Mouse (Mus musculus): Measurements from ENCODE around the gene Actr10. TPM values are rescaled to one million over a fixed set of nuclear protein-coding genes. Genes with fewer than 3 reads are reported as not detected.

Actr10 gene
- 232 and 257 TPM in 2 replicates for polyA plus RNA-seq (2014; fragmentation: Nextera tagmentation; extraction: Ambion mirVana)

- peak; percentile 99 for ATAC-seq (ENCODE audit: insufficient read depth)
- TF ChIP-seq CTCF (IDR thresholded peaks at IDR 0.05; ENCODE audit: low read depth) = no peak
- under 1% methylated on average over 59 of the region's 59 CpGs for WGBS
- Histone ChIP-seq H3K27ac (ENCODE audit: low read depth) (peak within 1 kb of the TSS; percentile 92), H3K27me3 (ENCODE audit: insufficient read depth, low read length) (no peaks in the 10 kb centered on the region), H3K4me2 (peak within 1 kb of the TSS; percentile 69), H3K4me1 (ENCODE audit: insufficient read depth) (no peaks in the 10 kb centered on the region), H3K9me3 (ENCODE audit: low read depth, low read length) (no peaks in the 10 kb centered on the region), H3K36me3 (ENCODE audit: insufficient read depth) (peaks cover 24% of the 10 kb centered on the region), H3K9ac (peak within 1 kb of the TSS; percentile 89), H3K4me3 (ENCODE audit: low read depth, low read length) (peak within 1 kb of the TSS; percentile 88)
- DNase-seq = peak; percentile 94
Observed at GRCm38 (mm10) chr12:70937571-70938384, at the start of gene Actr10. TSS of gene Actr10 (plus strand) at chr12:70937857.

- Histone ChIP-seq H3K4me3 (ENCODE audit: low read depth, low read length) (no peak overlapping the region), H3K27me3 (ENCODE audit: insufficient read depth, low read length) (no peaks in the 10 kb centered on the region), H3K4me2 (no peak overlapping the region), H3K9ac (no peak overlapping the region), H3K9me3 (ENCODE audit: low read depth, low read length) (no peaks in the 10 kb centered on the region), H3K27ac (ENCODE audit: low read depth) (no peak overlapping the region), H3K36me3 (ENCODE audit: insufficient read depth) (peaks cover 66% of the 10 kb centered on the region), H3K4me1 (ENCODE audit: insufficient read depth) (no peaks in the 10 kb centered on the region)
- no peak for DNase-seq
- WGBS = 75% methylated on average over 5 of the region's 5 CpGs
- ATAC-seq (ENCODE audit: insufficient read depth) = no peak
- TF ChIP-seq CTCF (IDR thresholded peaks at IDR 0.05; ENCODE audit: low read depth) = no peak
Observed at GRCm38 (mm10) chr12:70890405-70890804, 47.3 kb upstream of the Actr10 start.

- Histone ChIP-seq H3K9ac (no peak overlapping the region), H3K4me2 (no peak overlapping the region), H3K27me3 (ENCODE audit: insufficient read depth, low read length) (no peaks in the 10 kb centered on the region), H3K4me1 (ENCODE audit: insufficient read depth) (no peaks in the 10 kb centered on the region), H3K27ac (ENCODE audit: low read depth) (no peak overlapping the region), H3K9me3 (ENCODE audit: low read depth, low read length) (no peaks in the 10 kb centered on the region), H3K4me3 (ENCODE audit: low read depth, low read length) (no peak overlapping the region), H3K36me3 (ENCODE audit: insufficient read depth) (peaks cover 63% of the 10 kb centered on the region)
- 89% methylated on average over 8 of the region's 8 CpGs for WGBS
- no peak for DNase-seq
- TF ChIP-seq CTCF (IDR thresholded peaks at IDR 0.05; ENCODE audit: low read depth) = no peak
- ATAC-seq (ENCODE audit: insufficient read depth) = no peak
Observed at GRCm38 (mm10) chr12:70890874-70891470, 46.7 kb upstream of the Actr10 start.

GRCm38 (mm10) chr12:70895275-70895674 is 42.4 kb upstream of the Actr10 start:
- no peak for TF ChIP-seq CTCF (IDR thresholded peaks at IDR 0.05; ENCODE audit: low read depth)
- H3K4me3 ChIP-seq (ENCODE audit: low read depth, low read length) = no peak overlapping the region
- H3K27me3 ChIP-seq (ENCODE audit: insufficient read depth, low read length) = no peaks in the 10 kb centered on the region
- 87% methylated on average over 7 of the region's 7 CpGs for WGBS
- no peak overlapping the region for H3K9ac ChIP-seq
- H3K4me1 ChIP-seq (ENCODE audit: insufficient read depth) = no peaks in the 10 kb centered on the region
- no peak overlapping the region for H3K27ac ChIP-seq (ENCODE audit: low read depth)
- DNase-seq = no peak
- no peaks in the 10 kb centered on the region for H3K9me3 ChIP-seq (ENCODE audit: low read depth, low read length)
- H3K36me3 ChIP-seq (ENCODE audit: insufficient read depth) = peaks cover 88% of the 10 kb centered on the region
- no peak overlapping the region for H3K4me2 ChIP-seq
- no peak for ATAC-seq (ENCODE audit: insufficient read depth)

GRCm38 (mm10) chr12:70896068-70896467 is 41.6 kb upstream of the Actr10 start:
- Histone ChIP-seq H3K27ac (ENCODE audit: low read depth) (no peak overlapping the region), H3K36me3 (ENCODE audit: insufficient read depth) (peaks cover 80% of the 10 kb centered on the region), H3K4me3 (ENCODE audit: low read depth, low read length) (no peak overlapping the region), H3K4me1 (ENCODE audit: insufficient read depth) (no peaks in the 10 kb centered on the region), H3K4me2 (no peak overlapping the region), H3K9ac (no peak overlapping the region), H3K27me3 (ENCODE audit: insufficient read depth, low read length) (no peaks in the 10 kb centered on the region), H3K9me3 (ENCODE audit: low read depth, low read length) (no peaks in the 10 kb centered on the region)
- no peak for TF ChIP-seq CTCF (IDR thresholded peaks at IDR 0.05; ENCODE audit: low read depth)
- WGBS = 85% methylated on average over 10 of the region's 10 CpGs
- no peak for DNase-seq
- no peak for ATAC-seq (ENCODE audit: insufficient read depth)

- Histone ChIP-seq H3K27me3 (ENCODE audit: insufficient read depth, low read length) (no peaks in the 10 kb centered on the region), H3K9me3 (ENCODE audit: low read depth, low read length) (no peaks in the 10 kb centered on the region), H3K9ac (no peak overlapping the region), H3K4me2 (no peak overlapping the region), H3K36me3 (ENCODE audit: insufficient read depth) (peaks cover 71% of the 10 kb centered on the region), H3K4me1 (ENCODE audit: insufficient read depth) (no peaks in the 10 kb centered on the region), H3K27ac (ENCODE audit: low read depth) (no peak overlapping the region), H3K4me3 (ENCODE audit: low read depth, low read length) (no peak overlapping the region)
- peak; percentile 60 for TF ChIP-seq CTCF (IDR thresholded peaks at IDR 0.05; ENCODE audit: low read depth)
- DNase-seq (peak; percentile 57), ATAC-seq (ENCODE audit: insufficient read depth) (no peak)
- WGBS = 78% methylated on average over 8 of the region's 8 CpGs
Observed at GRCm38 (mm10) chr12:70897434-70897833, 40.2 kb upstream of the Actr10 start.

GRCm38 (mm10) chr12:70898450-70898849 is 39.2 kb upstream of the Actr10 start:
- Histone ChIP-seq H3K9ac (no peak overlapping the region), H3K4me3 (ENCODE audit: low read depth, low read length) (no peak overlapping the region), H3K27me3 (ENCODE audit: insufficient read depth, low read length) (no peaks in the 10 kb centered on the region), H3K4me2 (no peak overlapping the region), H3K36me3 (ENCODE audit: insufficient read depth) (peaks cover 67% of the 10 kb centered on the region), H3K4me1 (ENCODE audit: insufficient read depth) (no peaks in the 10 kb centered on the region), H3K27ac (ENCODE audit: low read depth) (no peak overlapping the region), H3K9me3 (ENCODE audit: low read depth, low read length) (no peaks in the 10 kb centered on the region)
- TF ChIP-seq CTCF (IDR thresholded peaks at IDR 0.05; ENCODE audit: low read depth) = peak; percentile 42
- DNase-seq = peak; percentile 40
- ATAC-seq (ENCODE audit: insufficient read depth) = no peak
- WGBS = 85% methylated on average over 8 of the region's 8 CpGs

All from lung, embryonic 14.5 days (tissue).